Mouse (Mus musculus) limb, embryonic 10.5 days (tissue): ENCODE measurements around the gene Dclk2. TPM values are rescaled to one million over a fixed set of nuclear protein-coding genes. Genes with fewer than 3 reads are reported as not detected.
A peak's percentile ranks its signal among the peaks of the same experiment; 100 is the strongest.

Source experiments
- DNase-seq: peaks from one replicate; pipeline ENCODE4 v3.0.0-alpha.2; 2017; ENCODE audit warnings: low spot score
- H3K27ac ChIP-seq: fragments of 300-500 bp; sonication (generic); 2 replicates; pipeline ENCODE4 v1.5.1; 2016; ENCODE audit warnings: mild to moderate bottlenecking
- H3K27me3 ChIP-seq: fragments of 300-500 bp; sonication (generic); 2 replicates; pipeline ENCODE4 v1.6.1; 2016; ENCODE audit warnings: low read depth, mild to moderate bottlenecking; ENCODE audit not compliant: poor library complexity, severe bottlenecking
- H3K36me3 ChIP-seq: fragments of 300-500 bp; sonication (generic); 2 replicates; pipeline ENCODE4 v1.6.1; 2016; ENCODE audit warnings: mild to moderate bottlenecking, moderate library complexity
- H3K4me1 ChIP-seq: fragments of 300-500 bp; sonication (generic); 2 replicates; pipeline ENCODE4 v1.6.1; 2016
- H3K4me3 ChIP-seq: fragments of 300-500 bp; sonication (generic); 2 replicates; pipeline ENCODE4 v1.5.1; 2016; ENCODE audit warnings: mild to moderate bottlenecking, moderate library complexity
- H3K9me3 ChIP-seq: fragments of 300-500 bp; sonication (generic); replicated peaks from 2 replicates; pipeline ENCODE4 v1.6.1; 2016; ENCODE audit warnings: mild to moderate bottlenecking
- WGBS: fragments of 180-500 bp; shearing (Covaris S2); methylation state at CpG from one replicate; pipeline ENCODE4 v1.1.7; 2016; 5-methylcytosine and 5-hydroxymethylcytosine counted together
- polyA plus RNA-seq: library from polyadenylated mRNA; unstranded; fragments of >200 nt; fragmentation: Nextera tagmentation; extraction: Ambion mirVana; gene quantifications from 2 replicates; pipeline ENCODE4 v1.2.1, GENCODE M21; 2016

Dclk2 gene
- polyA plus RNA-seq, 1 experiment from 2014 or later = 4.5 TPM

- Histone ChIP-seq H3K27me3 (no peaks in the 10 kb centered on the region), H3K27ac (peak overlapping the region; percentile 76; the same call in 1 of the 2 replicates), H3K9me3 (no peaks in the 10 kb centered on the region), H3K4me1 (peaks cover 45% of the 10 kb centered on the region), H3K4me3 (no peak overlapping the region), H3K36me3 (no peaks in the 10 kb centered on the region)
- DNase-seq = no peak
- 93% methylated on average over 7 of the region's 7 CpGs for WGBS
Observed at GRCm38 (mm10) chr3:86851131-86851530, 69.5 kb downstream of the Dclk2 start.

GRCm38 (mm10) chr3:86850394-86851030 lies 70.1 kb downstream of the Dclk2 start:
- no peaks in the 10 kb centered on the region for H3K27me3 ChIP-seq
- no peaks in the 10 kb centered on the region for H3K36me3 ChIP-seq
- WGBS = 65% methylated on average over 10 of the region's 10 CpGs
- no peak for DNase-seq
- H3K9me3 ChIP-seq = no peaks in the 10 kb centered on the region
- peak overlapping the region; percentile 76 for H3K27ac ChIP-seq
- H3K4me1 ChIP-seq = peaks cover 51% of the 10 kb centered on the region
- no peak overlapping the region for H3K4me3 ChIP-seq

- H3K4me1 ChIP-seq = peaks cover 61% of the 10 kb centered on the region
- no peaks in the 10 kb centered on the region for H3K36me3 ChIP-seq
- no peak overlapping the region for H3K4me3 ChIP-seq
- no peak for DNase-seq
- no peak overlapping the region for H3K27ac ChIP-seq
- no peaks in the 10 kb centered on the region for H3K9me3 ChIP-seq
- 80% methylated on average over 2 of the region's 2 CpGs for WGBS
- no peaks in the 10 kb centered on the region for H3K27me3 ChIP-seq
Observed at GRCm38 (mm10) chr3:86849337-86849736, 71.3 kb downstream of the Dclk2 start.

GRCm38 (mm10) chr3:86847536-86847935 lies 73.1 kb downstream of the Dclk2 start:
- Histone ChIP-seq H3K36me3 (no peaks in the 10 kb centered on the region), H3K27ac (no peak overlapping the region), H3K27me3 (no peaks in the 10 kb centered on the region), H3K4me1 (peaks cover 60% of the 10 kb centered on the region), H3K9me3 (no peaks in the 10 kb centered on the region), H3K4me3 (no peak overlapping the region)
- DNase-seq = no peak
- 92% methylated on average over 2 of the region's 2 CpGs for WGBS

- H3K4me3 ChIP-seq = no peak overlapping the region
- no peaks in the 10 kb centered on the region for H3K9me3 ChIP-seq
- DNase-seq = no peak
- no peaks in the 10 kb centered on the region for H3K36me3 ChIP-seq
- peaks cover 57% of the 10 kb centered on the region for H3K4me1 ChIP-seq
- WGBS = 25% methylated on average over 4 of the region's 4 CpGs
- H3K27me3 ChIP-seq = no peaks in the 10 kb centered on the region
- H3K27ac ChIP-seq = peak overlapping the region; percentile 21; the same call in 1 of the 2 replicates
Observed at GRCm38 (mm10) chr3:86846036-86846435, 74.6 kb downstream of the Dclk2 start.

GRCm38 (mm10) chr3:86845578-86845977 lies 75.1 kb downstream of the Dclk2 start:
- H3K27me3 ChIP-seq = no peaks in the 10 kb centered on the region
- no peaks in the 10 kb centered on the region for H3K9me3 ChIP-seq
- H3K27ac ChIP-seq = peak overlapping the region; percentile 21; the same call in 1 of the 2 replicates
- peaks cover 53% of the 10 kb centered on the region for H3K4me1 ChIP-seq
- no peak overlapping the region for H3K4me3 ChIP-seq
- H3K36me3 ChIP-seq = no peaks in the 10 kb centered on the region
- 71% methylated on average over 1 of the region's 1 CpGs for WGBS
- DNase-seq = no peak

- Histone ChIP-seq H3K4me3 (no peak overlapping the region), H3K9me3 (no peaks in the 10 kb centered on the region), H3K4me1 (peaks cover 48% of the 10 kb centered on the region), H3K36me3 (no peaks in the 10 kb centered on the region), H3K27ac (no peak overlapping the region), H3K27me3 (no peaks in the 10 kb centered on the region)
- no peak for DNase-seq
- 22% methylated on average over 8 of the region's 8 CpGs for WGBS
Observed at GRCm38 (mm10) chr3:86844804-86845481, 75.7 kb downstream of the Dclk2 start.

GRCm38 (mm10) chr3:86842461-86842860 lies 78.2 kb downstream of the Dclk2 start:
- Histone ChIP-seq H3K9me3 (no peaks in the 10 kb centered on the region), H3K27ac (no peak overlapping the region), H3K4me3 (no peak overlapping the region), H3K36me3 (no peaks in the 10 kb centered on the region), H3K27me3 (no peaks in the 10 kb centered on the region), H3K4me1 (peaks cover 45% of the 10 kb centered on the region)
- 92% methylated on average over 2 of the region's 2 CpGs for WGBS
- DNase-seq = no peak

- no peaks in the 10 kb centered on the region for H3K36me3 ChIP-seq
- WGBS = 42% methylated on average over 3 of the region's 3 CpGs
- H3K4me3 ChIP-seq = no peak overlapping the region
- no peak for DNase-seq
- H3K9me3 ChIP-seq = no peaks in the 10 kb centered on the region
- no peaks in the 10 kb centered on the region for H3K27me3 ChIP-seq
- peaks cover 18% of the 10 kb centered on the region for H3K4me1 ChIP-seq
- 0 out of 2 replicates have a peak overlapping the region, but pooled peaks have one; percentile 46 for H3K27ac ChIP-seq
Observed at GRCm38 (mm10) chr3:86839606-86840005, 81.0 kb downstream of the Dclk2 start.

- Histone ChIP-seq H3K9me3 (no peaks in the 10 kb centered on the region), H3K4me1 (peaks cover 24% of the 10 kb centered on the region), H3K36me3 (no peaks in the 10 kb centered on the region), H3K27me3 (no peaks in the 10 kb centered on the region), H3K4me3 (no peak overlapping the region), H3K27ac (no peak overlapping the region)
- 68% methylated on average over 5 of the region's 5 CpGs for WGBS
- DNase-seq = no peak
Observed at GRCm38 (mm10) chr3:86837386-86837785, 83.3 kb downstream of the Dclk2 start.

GRCm38 (mm10) chr3:86835180-86835579 lies 85.5 kb downstream of the Dclk2 start:
- H3K27me3 ChIP-seq = 0 out of 2 replicates have a peak, but pooled peaks cover 8% of the 10 kb centered on the region
- H3K4me1 ChIP-seq = peaks cover 31% of the 10 kb centered on the region
- no peaks in the 10 kb centered on the region for H3K9me3 ChIP-seq
- H3K36me3 ChIP-seq = no peaks in the 10 kb centered on the region
- WGBS = 98% methylated on average over 4 of the region's 4 CpGs
- no peak overlapping the region for H3K27ac ChIP-seq
- H3K4me3 ChIP-seq = no peak overlapping the region
- DNase-seq = no peak

- H3K36me3 ChIP-seq = no peaks in the 10 kb centered on the region
- WGBS = 87% methylated on average over 7 of the region's 7 CpGs
Observed at GRCm38 (mm10) chr3:86834341-86834740, 86.3 kb downstream of the Dclk2 start.

GRCm38 (mm10) chr3:86832591-86833267 lies 87.9 kb downstream of the Dclk2 start:
- H3K36me3 ChIP-seq = no peaks in the 10 kb centered on the region
- peaks cover 27% of the 10 kb centered on the region for H3K4me1 ChIP-seq
- no peak overlapping the region for H3K4me3 ChIP-seq
- no peak overlapping the region for H3K27ac ChIP-seq
- 25% methylated on average over 14 of the region's 14 CpGs for WGBS
- H3K9me3 ChIP-seq = no peaks in the 10 kb centered on the region
- 0 out of 2 replicates have a peak, but pooled peaks cover 8% of the 10 kb centered on the region for H3K27me3 ChIP-seq
- no peak for DNase-seq

More at GRCm38 (mm10) chr3:86834341-86834740, 86.3 kb downstream of the Dclk2 start:
- Histone ChIP-seq H3K9me3 (no peaks in the 10 kb centered on the region), H3K4me3 (no peak overlapping the region), H3K27me3 (0 out of 2 replicates have a peak, but pooled peaks cover 8% of the 10 kb centered on the region), H3K27ac (no peak overlapping the region; the same call in 1 of the 2 replicates), H3K4me1 (peaks cover 28% of the 10 kb centered on the region)
- DNase-seq = no peak
